Mouse (Mus musculus) testis, adult 2 months (tissue): Measurements from ENCODE around the gene Mrpl45.
A peak's percentile ranks its signal among the peaks of the same experiment; 100 is the strongest.

Experiments used
- CTCF ChIP-seq: fragments of 200-500 bp; IDR thresholded peaks from 2 replicates; pipeline ENCODE4 v1.5.1; 2012; ENCODE audit warnings: low read depth, mild to moderate bottlenecking, inconsistent platforms, low read length, moderate library complexity; ENCODE audit not compliant: control insufficient read depth, insufficient read depth, insufficient replicate concordance
- POLR2A ChIP-seq: fragments of 200-500 bp; IDR thresholded peaks from 2 replicates; pipeline ENCODE4 v1.6.1; 2012; ENCODE audit warnings: low read depth, mild to moderate bottlenecking, inconsistent platforms, low read length, moderate library complexity; ENCODE audit not compliant: control insufficient read depth

GRCm38 (mm10) chr11:97343619-97344018 lies 28.1 kb downstream of the Mrpl45 start:
- TF ChIP-seq CTCF (peak; percentile 53; the same call in 1 of the 2 replicates), POLR2A (no peak)
